Mouse (Mus musculus) activated CD4-positive, CD25-positive, alpha-beta regulatory T cell, adult 4 months (primary cell): ENCODE data around the gene Mark1. TPM values are rescaled to one million over a fixed set of nuclear protein-coding genes. Genes with fewer than 3 reads are reported as not detected.

Experiments
- ATAC-seq: one replicate; pipeline ENCODE4 v1.8.0; 2017
- polyA plus RNA-seq, 2 experiments: library from polyadenylated mRNA; unstranded; fragments of 100-300 nt; shearing (Covaris generic); gene quantifications; one replicate each; pipeline ENCODE4 v1.2.1; 2017

Gene Mark1
- polyA plus RNA-seq, 2 experiments from 2014 or later = not detected

DNA sequence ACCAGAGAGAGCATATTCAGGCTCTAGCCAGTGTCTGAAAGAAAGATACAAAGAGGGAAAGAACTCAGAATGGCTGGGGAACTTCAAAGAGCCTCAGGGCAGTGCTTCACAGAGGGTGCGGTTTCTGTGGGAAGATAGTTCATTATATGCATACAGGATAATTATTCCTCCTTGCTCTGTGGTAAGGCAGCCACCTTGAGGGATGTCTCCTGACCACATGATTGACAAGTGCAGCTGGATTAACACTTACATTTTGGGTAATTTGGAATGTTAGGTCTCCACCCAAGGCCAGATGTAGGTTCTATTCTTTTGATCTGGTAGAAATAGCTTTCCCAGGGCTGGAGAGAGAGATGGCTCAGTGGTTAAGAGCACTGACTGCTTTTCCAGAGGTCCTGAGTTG lies 113.2 kb downstream of the Mark1 start:
- ATAC-seq = no peak

DNA sequence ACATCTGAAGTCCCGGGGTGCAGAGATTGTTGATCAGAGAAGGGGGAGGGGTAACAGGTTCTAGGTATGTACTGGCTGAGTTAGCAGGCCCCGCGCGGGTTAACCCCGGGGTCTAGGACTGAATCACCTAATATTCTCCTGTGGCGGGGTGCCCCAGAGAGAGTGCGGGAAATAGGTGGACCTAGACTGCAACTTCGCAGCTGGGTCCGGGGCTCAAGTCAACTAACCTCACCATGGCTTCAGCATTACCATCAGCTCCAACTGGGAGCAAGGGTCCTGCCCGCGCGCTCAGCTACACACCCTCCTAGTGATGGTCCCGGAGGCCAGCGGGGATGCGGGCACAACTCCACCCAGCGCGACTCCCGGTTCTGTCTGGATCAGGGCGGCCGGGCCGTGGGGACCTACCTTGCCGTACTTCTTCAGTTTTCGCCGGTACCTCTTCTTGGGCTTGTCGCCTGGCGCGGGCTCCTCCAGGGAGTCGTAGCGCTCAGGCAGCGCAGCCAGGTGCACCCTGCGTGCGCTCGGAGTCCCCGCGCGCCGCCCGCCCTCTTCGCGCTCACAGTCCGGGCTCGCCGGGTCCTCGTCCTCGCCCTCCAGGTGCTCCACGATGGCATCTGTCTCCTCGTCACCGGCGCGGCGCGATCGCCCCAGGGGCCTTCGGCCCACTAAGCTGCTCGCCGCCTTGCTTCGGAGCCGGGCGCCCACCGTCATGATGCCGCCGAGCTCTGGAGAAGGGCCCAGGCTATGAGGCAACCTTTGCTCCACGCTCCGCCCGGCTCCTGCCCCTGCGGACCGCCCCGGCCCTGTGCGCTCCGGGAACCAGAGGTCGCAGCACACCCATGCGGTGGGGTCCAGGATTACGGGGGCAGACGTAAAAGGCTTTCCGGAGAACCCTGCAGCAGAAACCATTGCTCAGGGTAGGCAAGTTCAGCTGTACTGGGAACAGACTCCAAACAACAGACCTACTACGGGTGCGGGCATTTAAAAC lies 116.8 kb downstream of the Mark1 start, which contains the start of gene C130074G19Rik:
Gene C130074G19Rik (minus strand): TSS at position 938 of the 988 bp plus-strand sequence.
- ATAC-seq = no peak

DNA sequence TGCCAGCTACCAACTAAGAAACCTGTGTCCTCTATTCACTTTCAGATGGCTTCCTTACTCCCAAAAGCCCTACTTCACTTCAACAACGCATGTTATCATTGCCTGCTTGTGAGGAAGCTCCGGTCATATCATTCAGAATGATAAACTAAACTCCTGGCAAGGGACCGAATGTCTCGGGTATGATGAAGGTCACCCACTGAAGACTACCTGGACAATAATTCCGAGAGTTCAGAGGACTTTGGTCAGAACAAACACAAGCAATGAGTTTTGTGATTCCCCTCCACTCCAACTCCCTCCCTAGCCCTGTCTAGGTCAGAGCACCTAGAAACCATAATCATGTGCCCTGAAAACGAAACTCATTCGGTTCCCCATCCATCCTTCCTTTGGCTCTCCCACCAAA lies 117.5 kb downstream of the Mark1 start:
- no peak for ATAC-seq

DNA sequence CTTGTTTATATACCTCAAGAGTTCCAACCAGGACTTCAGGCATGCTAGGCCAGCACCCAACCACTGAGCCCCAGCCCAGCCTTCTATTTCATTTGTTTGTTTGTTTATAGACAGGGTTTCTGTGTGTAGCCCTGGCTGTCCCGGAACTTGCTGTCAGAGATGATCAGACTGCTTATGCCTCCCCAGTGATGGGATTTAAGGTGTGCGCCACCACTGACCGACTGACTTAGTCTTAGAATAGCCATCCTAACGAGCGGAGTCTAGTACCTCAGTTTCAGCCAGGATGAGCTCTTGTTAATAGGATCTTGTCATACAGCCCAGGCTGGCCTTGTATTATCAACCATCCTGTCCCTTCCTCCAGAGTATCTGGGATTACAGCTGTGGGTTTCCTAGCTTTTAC lies 118.2 kb downstream of the Mark1 start:
- no peak for ATAC-seq

GRCm38 (mm10) chr1:184878860-184879259 lies 120.5 kb downstream of the Mark1 start:
- no peak for ATAC-seq

- ATAC-seq = no peak
Measured at GRCm38 (mm10) chr1:184877306-184877705, 122.1 kb downstream of the Mark1 start.

DNA sequence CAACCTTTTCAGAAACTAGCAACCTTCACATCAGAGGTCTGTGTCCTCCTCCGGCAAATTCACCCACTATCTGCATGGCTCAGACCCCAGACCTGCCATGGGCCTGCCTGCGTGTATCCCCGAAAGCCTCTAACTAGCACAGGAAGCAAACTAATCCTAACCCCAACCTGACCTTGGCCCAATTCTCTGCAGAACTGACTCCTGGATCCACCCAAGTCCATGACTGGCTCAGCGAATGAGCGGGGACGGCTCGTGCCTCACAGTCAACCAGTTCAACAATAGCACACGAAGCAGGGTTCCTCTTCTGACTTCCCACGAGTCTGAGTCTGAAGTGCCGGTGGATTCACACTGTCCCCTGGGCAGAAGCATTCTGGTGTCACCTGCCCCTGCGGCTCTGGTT lies 125.5 kb downstream of the Mark1 start:
- no peak for ATAC-seq

DNA sequence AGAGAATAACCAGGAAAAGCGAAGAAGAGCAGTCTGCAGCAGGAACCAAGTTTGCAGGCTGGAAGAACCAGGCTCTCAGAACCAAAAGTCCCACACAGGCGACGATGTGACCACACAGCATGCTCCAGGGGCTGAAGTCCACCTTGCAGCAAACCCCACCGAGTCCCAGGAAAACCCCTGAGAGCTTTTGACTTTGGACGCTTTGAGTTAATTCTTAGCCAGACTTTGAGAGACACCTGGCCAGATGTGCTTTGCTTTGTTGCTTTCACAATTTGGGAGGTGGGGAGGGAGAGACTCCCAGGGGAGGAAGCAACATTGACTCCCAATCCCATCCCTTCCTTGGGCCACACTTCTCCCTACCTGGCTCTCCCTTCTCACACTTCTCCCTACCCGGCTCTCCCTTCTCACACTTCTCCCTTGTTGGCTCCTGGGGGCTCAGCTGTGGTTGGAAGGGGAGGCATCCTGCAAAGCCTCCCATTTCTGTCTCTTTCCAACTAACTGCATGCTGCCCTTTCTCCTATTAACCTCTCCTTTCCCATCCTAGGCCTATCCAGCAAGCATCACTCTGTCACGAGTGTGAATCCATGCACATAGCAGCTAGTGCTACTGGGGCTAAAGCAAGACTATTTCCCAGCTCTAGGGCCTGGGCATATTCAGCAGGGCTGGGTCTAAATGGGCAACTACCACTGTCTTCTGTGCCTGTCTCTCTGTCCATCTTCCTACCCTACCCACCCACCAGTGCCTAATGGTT lies 127.1 kb downstream of the Mark1 start:
- ATAC-seq = no peak

GRCm38 (mm10) chr1:184871506-184871905 lies 127.9 kb downstream of the Mark1 start:
- no peak for ATAC-seq

GRCm38 (mm10) chr1:184870646-184871385 lies 128.6 kb downstream of the Mark1 start:
- ATAC-seq = no peak

- ATAC-seq = no peak
Measured at GRCm38 (mm10) chr1:184869939-184870565, 129.3 kb downstream of the Mark1 start.

GRCm38 (mm10) chr1:184867640-184868120 lies 131.7 kb downstream of the Mark1 start:
- no peak for ATAC-seq

DNA sequence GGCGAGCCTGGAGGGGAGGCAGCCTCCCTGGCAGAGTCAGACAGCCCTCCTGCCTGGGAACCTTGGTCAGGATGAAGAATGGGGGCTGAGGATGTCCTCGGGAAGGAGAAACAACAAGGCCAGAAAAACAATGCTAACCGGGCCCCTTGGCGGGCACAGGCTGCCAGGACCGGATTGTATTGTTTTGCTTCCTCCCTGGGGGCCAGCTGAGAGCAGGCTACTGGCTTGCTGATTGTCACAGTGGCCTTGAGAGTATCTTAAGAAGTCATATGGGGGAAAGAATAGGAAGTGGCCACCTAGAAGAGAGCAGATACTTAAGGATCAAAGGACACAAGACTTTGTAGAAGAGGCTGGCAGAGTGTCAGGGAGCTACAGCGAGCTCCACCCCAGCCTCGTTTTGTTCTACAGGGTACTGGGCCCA lies 135.0 kb downstream of the Mark1 start:
- no peak for ATAC-seq

GRCm38 (mm10) chr1:184862636-184863035 lies 136.7 kb downstream of the Mark1 start:
- ATAC-seq = no peak

DNA sequence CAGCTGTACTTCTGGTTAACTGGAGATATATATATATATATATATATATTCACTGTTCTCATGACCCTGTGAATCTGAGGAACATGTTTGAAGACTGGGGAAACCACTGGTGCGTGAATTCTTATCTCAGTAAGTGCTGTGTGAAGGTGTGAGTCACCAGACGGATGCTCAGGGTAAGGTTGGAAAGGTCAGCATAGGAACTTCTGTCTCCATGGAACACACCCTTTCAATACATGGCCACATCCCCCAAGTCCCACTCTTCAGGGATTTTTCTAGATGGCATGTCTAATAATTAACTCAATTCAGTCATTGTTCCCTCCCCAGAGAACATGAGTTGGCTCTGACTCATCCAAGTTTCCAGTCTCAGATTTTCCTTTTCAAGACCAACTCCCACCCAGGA lies 137.8 kb downstream of the Mark1 start:
- no peak for ATAC-seq

DNA sequence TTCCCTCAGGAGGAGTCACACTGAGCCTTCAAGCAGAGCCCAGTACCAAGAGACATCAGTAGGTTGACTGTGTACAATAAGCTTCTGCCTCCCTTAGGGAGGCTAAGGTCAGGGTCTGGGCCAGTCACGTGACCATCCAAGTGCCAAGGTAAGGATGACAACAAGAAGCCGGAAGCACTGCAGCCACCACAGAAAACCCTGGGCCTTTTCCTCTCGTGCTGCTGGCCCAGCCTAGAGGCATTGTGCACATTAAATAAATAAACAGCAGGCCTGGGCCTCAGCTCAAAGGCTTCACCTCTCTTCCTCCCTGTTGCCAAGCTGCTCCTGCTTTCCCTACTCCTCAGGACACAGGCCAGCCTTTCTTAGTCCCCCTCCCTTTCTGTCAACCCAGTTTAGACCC lies 139.1 kb downstream of the Mark1 start:
- no peak for ATAC-seq

DNA sequence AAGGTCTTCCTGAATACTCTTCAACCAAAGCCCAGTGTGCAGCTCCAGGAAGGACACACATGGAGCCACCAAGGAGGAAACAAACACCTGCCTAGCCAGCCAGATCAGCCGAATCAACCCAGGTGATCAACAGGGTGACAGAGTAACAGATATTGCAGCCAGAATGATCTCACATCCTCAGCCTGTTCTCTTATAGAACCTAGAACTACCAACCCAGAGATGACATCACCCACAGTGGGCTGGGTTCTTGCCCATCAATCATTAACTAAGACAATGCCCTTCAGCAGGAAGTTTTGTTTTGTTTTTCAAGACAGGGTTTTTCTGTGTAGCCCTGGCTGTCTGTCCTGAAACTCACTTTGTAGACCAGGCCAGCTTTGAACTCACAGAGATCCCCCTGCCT lies 141.1 kb downstream of the Mark1 start:
- no peak for ATAC-seq

GRCm38 (mm10) chr1:184857216-184857615 lies 142.2 kb downstream of the Mark1 start:
- no peak for ATAC-seq

DNA sequence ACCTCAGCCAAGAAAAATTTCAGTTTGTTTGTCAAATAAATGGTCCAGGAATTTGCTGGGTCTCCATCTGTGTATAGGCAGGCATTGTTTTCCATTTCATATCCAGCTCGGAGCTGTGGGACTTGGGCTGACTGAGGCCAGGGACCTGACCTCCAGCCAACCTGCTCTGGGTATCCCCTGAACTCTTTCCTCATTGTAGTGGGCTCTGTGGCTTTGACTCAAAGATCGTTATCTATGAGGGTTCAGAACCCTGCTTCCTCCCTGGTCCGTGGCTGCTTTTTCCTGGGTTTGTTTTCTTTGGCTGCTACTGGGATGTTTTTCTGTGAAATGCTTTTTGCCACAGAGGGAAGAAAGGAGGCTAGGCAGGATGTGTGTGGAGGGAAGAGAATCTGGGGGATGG lies 145.4 kb downstream of the Mark1 start:
- peak; percentile 14 for ATAC-seq

GRCm38 (mm10) chr1:184853339-184853738 lies 146.0 kb downstream of the Mark1 start:
- ATAC-seq = no peak

GRCm38 (mm10) chr1:184851741-184852618 lies 147.4 kb downstream of the Mark1 start:
- peak; percentile 89 for ATAC-seq
